Mouse (Mus musculus) myocyte (in vitro differentiated cells): ENCODE measurements around the gene Efnb1. TPM values are rescaled to one million over a fixed set of nuclear protein-coding genes. Genes with fewer than 3 reads are reported as not detected.
A peak's percentile ranks its signal among the peaks of the same experiment; 100 is the strongest.

ENCODE experiments used
- H3K27me3 ChIP-seq: one replicate; pipeline ENCODE4 v1.6.1; 2011; ENCODE audit not compliant: control insufficient read depth, insufficient read depth, insufficient read length
- H3K36me3 ChIP-seq: one replicate; pipeline ENCODE4 v1.6.1; 2011; ENCODE audit not compliant: control insufficient read depth, insufficient read depth
- H3K4me2 ChIP-seq: one replicate; pipeline ENCODE4 v1.6.1; 2011; ENCODE audit warnings: low read depth, control low read depth
- H3K4me3 ChIP-seq: one replicate; pipeline ENCODE4 v1.5.1; 2011; ENCODE audit warnings: mild to moderate bottlenecking, control low read depth, moderate library complexity
- H3K79me2 ChIP-seq: one replicate; pipeline ENCODE4 v1.6.1; 2011; ENCODE audit not compliant: control insufficient read depth, insufficient read depth
- H3ac ChIP-seq: one replicate; pipeline ENCODE4 v1.6.1; 2011; ENCODE audit not compliant: control insufficient read depth, insufficient read length
- CEBPB ChIP-seq: IDR thresholded peaks from 2 replicates; pipeline ENCODE4 v1.6.1; 2011; ENCODE audit warnings: mild to moderate bottlenecking, moderate library complexity; ENCODE audit not compliant: poor library complexity, insufficient read depth, severe bottlenecking
- E2F4 ChIP-seq: IDR thresholded peaks from one replicate; pipeline ENCODE4 v1.6.1; 2011; ENCODE audit warnings: mild to moderate bottlenecking, control low read depth, moderate library complexity; ENCODE audit not compliant: insufficient read depth
- MAX ChIP-seq: IDR thresholded peaks from one replicate; pipeline ENCODE4 v1.6.1; 2011; ENCODE audit warnings: low read depth, mild to moderate bottlenecking, control low read depth
- MYOD1 ChIP-seq, 3 experiments: IDR thresholded peaks; one replicate each; pipeline ENCODE4 v1.6.1; 2011; ENCODE audit warnings: control low read depth in 2 of 3, low read depth in 2 of 3, mild to moderate bottlenecking in 2 of 3, moderate library complexity in 1 of 3; ENCODE audit not compliant: insufficient read length in 2 of 3, control insufficient read depth in 1 of 3
- MYOG ChIP-seq, 3 experiments: IDR thresholded peaks; one replicate each; pipeline ENCODE4 v1.6.1; 2011; ENCODE audit warnings: control low read depth in 2 of 3, low read depth in 2 of 3, mild to moderate bottlenecking in 2 of 3; ENCODE audit not compliant: insufficient read length in 2 of 3, control insufficient read depth in 1 of 3, insufficient read depth in 1 of 3
- POLR2A ChIP-seq: IDR thresholded peaks from one replicate; pipeline ENCODE4 v1.6.1; 2011; ENCODE audit warnings: low read depth, mild to moderate bottlenecking, control low read depth, moderate library complexity; ENCODE audit not compliant: insufficient read length
- POLR2AphosphoS2 ChIP-seq: IDR thresholded peaks from one replicate; pipeline ENCODE4 v1.6.1; 2011; ENCODE audit warnings: low read depth, control low read depth; ENCODE audit not compliant: insufficient read length
- REST ChIP-seq: IDR thresholded peaks from one replicate; pipeline ENCODE4 v1.6.1; 2011; ENCODE audit warnings: mild to moderate bottlenecking, control low read depth, moderate library complexity; ENCODE audit not compliant: insufficient read depth, insufficient read length
- SRF ChIP-seq: IDR thresholded peaks from one replicate; pipeline ENCODE4 v1.6.1; 2011; ENCODE audit warnings: low read depth; ENCODE audit not compliant: control insufficient read depth, insufficient read length
- TCF12 ChIP-seq: IDR thresholded peaks from one replicate; pipeline ENCODE4 v1.6.1; 2011; ENCODE audit warnings: mild to moderate bottlenecking, control low read depth; ENCODE audit not compliant: poor library complexity, insufficient read depth, severe bottlenecking
- TCF3 ChIP-seq: IDR thresholded peaks from one replicate; pipeline ENCODE4 v1.6.1; 2011; ENCODE audit warnings: low read depth, control low read depth; ENCODE audit not compliant: insufficient read length
- USF1 ChIP-seq: IDR thresholded peaks from one replicate; pipeline ENCODE4 v1.6.1; 2011; ENCODE audit warnings: low read depth, mild to moderate bottlenecking, control low read depth, moderate library complexity
- polyA plus RNA-seq: library from polyadenylated mRNA; unstranded; fragments of >200 nt; fragmentation: generic; extraction: Trizol; gene quantifications from one replicate; pipeline ENCODE4 v1.2.1, GENCODE M21; 2012; ENCODE audit warnings: missing spikeins

Efnb1 gene
- polyA plus RNA-seq, 1 experiment, result 17.6 TPM

DNA sequence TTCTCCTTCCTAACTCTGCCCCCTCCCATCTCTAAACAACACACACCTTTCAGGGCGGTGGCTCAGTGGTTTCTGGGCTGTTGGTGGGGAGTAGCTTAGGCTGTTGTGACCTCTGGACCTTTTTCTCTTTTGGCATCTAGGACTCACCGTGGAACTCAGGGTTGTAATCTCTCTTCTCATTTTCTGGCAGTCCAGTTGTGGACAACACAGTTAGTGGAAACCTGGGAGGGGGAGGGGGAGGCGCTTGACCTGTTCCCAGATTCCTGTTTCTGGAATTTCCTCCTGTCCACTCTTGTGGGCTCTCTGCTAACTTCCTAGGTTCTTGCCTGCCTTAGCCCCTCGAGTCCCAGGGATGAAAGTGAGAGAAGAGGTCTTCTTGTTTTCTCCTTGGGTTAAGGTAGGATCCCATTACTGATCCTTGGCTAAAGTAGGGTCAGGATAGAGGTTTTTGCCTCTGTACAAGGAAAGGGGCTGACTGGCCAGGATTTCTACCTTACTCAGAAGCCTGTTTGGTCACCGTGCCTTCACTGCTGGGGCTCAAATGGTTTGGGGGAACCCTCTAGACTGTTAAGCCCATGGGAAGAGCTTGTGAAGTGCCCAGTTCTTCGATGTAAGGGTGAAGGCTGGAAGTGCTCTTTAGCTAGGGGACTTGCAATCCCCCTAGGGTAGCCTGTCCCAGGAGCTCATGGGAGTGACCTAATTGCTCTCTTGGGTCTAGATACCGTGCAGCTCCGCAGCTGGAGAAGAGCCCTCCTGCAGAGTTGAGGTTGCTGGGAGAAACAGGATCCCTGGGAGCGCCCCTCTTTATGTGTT is 2.2 kb downstream of the Efnb1 start:
- Histone ChIP-seq H3K27me3 (no peaks in the 10 kb centered on the region), H3K36me3 (no peaks in the 10 kb centered on the region), H3K4me2 (peak overlapping the region; percentile 82), H3K4me3 (peak overlapping the region; percentile 69), H3K79me2 (peaks cover 49% of the 10 kb centered on the region), H3ac (no peak overlapping the region)
- no peak for TF ChIP-seq POLR2AphosphoS2
- no peak for TF ChIP-seq MYOG (IDR thresholded peaks at IDR 0.05; ENCODE audit: control insufficient read depth in 1 of 3, insufficient read depth in 1 of 3, insufficient read length in 2 of 3, low read depth in 2 of 3)
- TF ChIP-seq REST, result no peak
- TF ChIP-seq CEBPB, result no peak
- no peak for TF ChIP-seq TCF12
- no peak for TF ChIP-seq TCF3
- TF ChIP-seq POLR2A, result no peak

DNA sequence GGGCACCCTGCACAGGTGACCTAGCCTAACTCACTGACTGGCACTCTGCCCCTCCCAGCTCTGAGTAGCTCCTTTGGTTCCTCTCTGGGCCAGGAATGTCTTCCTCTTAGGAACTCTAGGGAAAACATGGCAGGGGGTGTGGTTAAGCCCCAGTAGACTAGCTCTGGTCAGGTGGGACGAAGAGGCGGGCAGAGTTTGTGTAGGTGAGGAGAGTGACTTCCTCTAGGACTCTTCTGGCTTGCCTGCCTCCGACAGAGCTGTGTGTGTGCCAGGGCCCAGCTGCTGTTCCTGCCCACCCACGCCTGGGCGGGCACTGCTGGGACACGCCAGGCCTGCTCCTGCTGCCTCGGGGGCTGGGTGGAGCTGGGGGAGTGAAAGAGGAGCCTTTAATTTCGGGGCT is 5.1 kb downstream of the Efnb1 start:
- Histone ChIP-seq H3K27me3 (no peaks in the 10 kb centered on the region), H3ac (no peak overlapping the region), H3K4me2 (peak overlapping the region; percentile 82), H3K4me3 (no peak overlapping the region), H3K36me3 (no peaks in the 10 kb centered on the region), H3K79me2 (peaks cover 59% of the 10 kb centered on the region)
- TF ChIP-seq E2F4 (no peak), MYOD1 (IDR thresholded peaks at IDR 0.05; ENCODE audit: control insufficient read depth in 1 of 3, insufficient read length in 2 of 3, low read depth in 2 of 3) (peak in 2 of 3 experiments; percentile 71 to 92), MYOG (IDR thresholded peaks at IDR 0.05; ENCODE audit: control insufficient read depth in 1 of 3, insufficient read depth in 1 of 3, insufficient read length in 2 of 3, low read depth in 2 of 3) (peak in 2 of 3 experiments; percentile 73 to 86), USF1 (no peak), POLR2A (peak; percentile 19)

DNA sequence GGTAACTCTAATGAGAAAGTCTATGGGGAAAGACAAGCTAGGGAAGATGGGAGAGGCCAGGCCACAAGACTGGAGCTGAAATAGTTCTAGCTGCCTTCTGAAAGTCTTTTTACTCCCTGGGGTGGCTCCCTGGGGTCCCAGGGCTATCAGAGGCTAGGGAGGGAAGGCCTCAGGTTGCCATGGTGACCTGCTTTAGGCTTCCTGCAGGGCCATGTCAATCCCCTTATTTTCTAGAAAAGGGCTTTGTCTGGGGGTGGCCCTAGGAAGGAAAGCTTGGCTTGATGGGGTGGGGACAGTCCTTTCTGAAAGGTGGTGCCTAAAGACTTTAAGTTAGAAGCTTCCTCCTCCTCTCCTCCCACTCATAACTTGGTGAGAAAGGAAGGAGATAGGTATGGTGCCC is 6.0 kb downstream of the Efnb1 start:
- no peaks in the 10 kb centered on the region for H3K27me3 ChIP-seq
- H3K4me3 ChIP-seq, result no peak overlapping the region
- no peaks in the 10 kb centered on the region for H3K36me3 ChIP-seq
- H3K79me2 ChIP-seq, result peaks cover 58% of the 10 kb centered on the region
- H3K4me2 ChIP-seq, result peak overlapping the region; percentile 82
- no peak for TF ChIP-seq MYOG (IDR thresholded peaks at IDR 0.05; ENCODE audit: control insufficient read depth in 1 of 3, insufficient read depth in 1 of 3, insufficient read length in 2 of 3, low read depth in 2 of 3)
- TF ChIP-seq TCF3, result no peak
- TF ChIP-seq SRF, result no peak
- no peak for TF ChIP-seq POLR2AphosphoS2
- TF ChIP-seq TCF12, result no peak
- no peak for TF ChIP-seq USF1
- TF ChIP-seq MAX, result no peak
- no peak for TF ChIP-seq E2F4
- TF ChIP-seq POLR2A, result no peak
- TF ChIP-seq CEBPB, result no peak
- H3ac ChIP-seq, result no peak overlapping the region

DNA sequence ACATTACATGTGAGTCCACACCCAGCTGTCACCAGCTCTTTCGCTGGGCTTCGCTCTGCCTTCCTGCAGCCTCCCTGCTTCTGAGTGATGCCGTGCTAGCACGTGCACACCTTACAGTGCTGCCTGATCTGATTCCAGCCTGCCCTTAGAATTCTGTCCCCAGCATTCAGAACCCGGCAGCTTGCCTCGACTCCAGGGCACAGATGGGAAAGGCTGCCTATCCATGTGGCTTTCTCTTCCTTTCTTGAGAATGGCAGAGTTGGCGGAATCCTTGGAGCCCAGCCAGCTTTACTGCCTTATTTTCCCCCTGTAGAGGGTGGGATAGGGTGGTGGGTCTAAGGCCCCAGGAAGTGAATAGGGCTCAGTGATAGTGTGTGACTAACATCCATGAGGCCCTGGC is 9.6 kb downstream of the Efnb1 start:
- H3K79me2 ChIP-seq, result peaks cover 23% of the 10 kb centered on the region
- H3ac ChIP-seq, result no peak overlapping the region
- no peaks in the 10 kb centered on the region for H3K27me3 ChIP-seq
- TF ChIP-seq MAX, result no peak
- no peak for TF ChIP-seq TCF3
- TF ChIP-seq POLR2A, result no peak
- TF ChIP-seq USF1, result no peak
- no peak for TF ChIP-seq SRF
- TF ChIP-seq POLR2AphosphoS2, result no peak
- no peak for TF ChIP-seq MYOG (IDR thresholded peaks at IDR 0.05; ENCODE audit: control insufficient read depth in 1 of 3, insufficient read depth in 1 of 3, insufficient read length in 2 of 3, low read depth in 2 of 3)
- TF ChIP-seq REST, result no peak
- no peak for TF ChIP-seq E2F4
- TF ChIP-seq MYOD1 (IDR thresholded peaks at IDR 0.05; ENCODE audit: control insufficient read depth in 1 of 3, insufficient read length in 2 of 3, low read depth in 2 of 3), result no peak
- TF ChIP-seq TCF12, result no peak
- no peak for TF ChIP-seq CEBPB
- H3K4me2 ChIP-seq, result no peak overlapping the region
- H3K4me3 ChIP-seq, result no peak overlapping the region
- H3K36me3 ChIP-seq, result no peaks in the 10 kb centered on the region
